Mouse (Mus musculus) brain, embryonic 14.5 days (tissue): ENCODE results near the gene BC052040.

Experiments used
- CTCF ChIP-seq: fragments of 200-500 bp; IDR thresholded peaks from 2 replicates; pipeline ENCODE4 v1.5.1; 2012; ENCODE audit warnings: inconsistent platforms, mild to moderate bottlenecking, moderate library complexity, borderline replicate concordance; ENCODE audit not compliant: insufficient read depth, insufficient read length; ENCODE audit errors: extremely low read depth
- POLR2A ChIP-seq: fragments of 200-500 bp; IDR thresholded peaks from 2 replicates; pipeline ENCODE4 v1.6.1; 2012; ENCODE audit warnings: mild to moderate bottlenecking, inconsistent platforms, borderline replicate concordance; ENCODE audit not compliant: poor library complexity, insufficient read depth, insufficient read length, severe bottlenecking; ENCODE audit errors: extremely low read depth

DNA sequence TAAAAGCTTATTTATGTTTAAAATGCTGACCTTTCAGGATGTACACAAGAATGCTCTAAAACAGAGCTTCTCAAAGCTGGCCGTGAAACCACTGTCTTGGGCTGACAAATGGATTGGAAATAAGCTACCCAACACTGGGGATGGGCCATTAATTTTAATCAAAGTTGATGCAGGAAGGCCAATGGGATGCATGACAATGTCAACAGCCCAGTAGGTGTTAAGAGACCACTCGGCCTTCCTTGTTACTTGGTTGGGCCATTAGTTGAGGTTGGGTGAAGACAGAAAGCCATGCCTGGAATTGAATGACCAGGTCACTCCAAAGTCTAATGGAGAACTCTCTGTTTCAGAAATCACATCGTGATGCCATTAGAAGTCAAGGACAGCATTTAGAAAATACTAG is 103.7 kb downstream of the BC052040 start:
- no peak for TF ChIP-seq CTCF
- TF ChIP-seq POLR2A = no peak
